Mouse (Mus musculus) right cerebral cortex, postnatal 10 days (tissue): Measurements from ENCODE around the gene Tecta.

Experiments used
- DNase-seq, 2 experiments: peaks; one replicate each; pipeline ENCODE4 v3.0.0; 2021; ENCODE audit warnings: low spot score in 2 of 2

Gene Tecta

DNA sequence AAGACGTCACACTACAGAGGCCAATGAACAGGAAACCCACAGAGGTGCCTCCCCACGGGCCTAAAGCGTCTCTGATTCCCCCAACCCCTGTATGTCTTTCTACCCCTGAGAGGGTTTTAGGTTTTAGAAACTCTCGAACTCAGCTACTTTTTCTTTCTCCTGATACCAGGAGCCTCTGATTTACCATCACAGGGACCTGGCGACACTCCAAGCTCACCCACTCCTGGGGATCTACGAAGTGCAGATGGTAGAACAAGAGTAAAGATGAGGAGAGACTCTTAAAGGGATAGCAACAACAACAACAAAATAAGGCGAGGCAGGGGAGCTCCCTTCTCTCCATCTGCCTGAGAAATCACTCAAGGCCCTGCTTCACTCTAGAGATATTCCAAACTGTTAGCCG lies 12.7 kb downstream of the Tecta start:
- DNase-seq: peak in 1 of 2 experiments; percentile 44

DNA sequence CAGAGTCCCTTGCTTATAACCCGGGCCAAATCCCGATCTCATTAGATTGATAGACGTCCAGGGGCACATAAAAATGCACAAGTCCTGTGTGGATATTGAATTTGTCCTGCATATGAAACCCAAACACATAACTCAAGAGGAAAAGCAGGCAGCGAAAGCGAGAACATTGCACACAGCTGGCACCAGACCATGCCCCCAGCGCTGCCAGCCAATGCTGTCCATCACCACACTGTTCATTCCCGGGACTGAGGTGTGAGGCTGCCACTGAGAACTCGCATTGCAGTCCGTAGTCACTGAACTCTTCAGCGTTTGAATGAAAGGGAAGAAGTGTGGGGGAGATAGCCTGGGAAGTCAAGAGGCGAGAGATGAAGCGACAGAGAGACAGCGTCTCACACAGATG lies 14.1 kb downstream of the Tecta start:
- peak in 1 of 2 experiments; percentile 56 for DNase-seq

DNA sequence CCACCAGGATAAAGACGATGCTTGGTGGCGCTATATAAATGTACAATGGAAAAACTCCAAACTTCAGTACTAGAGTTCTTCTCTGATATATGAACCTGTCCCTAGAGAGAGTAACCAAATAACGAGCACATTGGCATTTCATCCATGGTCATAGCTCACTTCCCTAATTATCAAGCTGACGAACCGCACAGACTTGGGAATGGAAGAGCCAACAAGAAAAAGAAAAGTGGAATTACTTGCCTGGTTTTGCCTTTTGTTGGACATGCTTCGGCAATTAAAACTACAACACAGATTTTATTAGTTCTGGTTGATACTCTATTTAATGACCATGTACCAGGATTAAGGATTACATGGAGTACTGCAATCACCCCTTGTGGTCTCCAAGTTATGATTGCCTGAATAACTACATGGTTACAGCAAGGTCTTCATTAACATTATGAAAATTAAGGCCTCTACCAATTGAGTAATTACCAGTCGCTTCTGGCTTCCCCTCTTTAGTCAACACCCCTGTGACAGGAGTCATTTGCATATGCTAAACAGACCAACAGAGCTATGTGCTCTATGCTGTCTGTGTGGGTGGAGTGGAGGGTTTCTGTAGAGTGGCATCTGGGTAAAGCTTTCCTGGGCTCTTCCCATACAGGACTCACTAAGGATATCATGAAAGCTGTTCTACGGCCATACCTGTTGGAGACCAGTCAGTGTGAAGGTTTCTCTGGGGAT lies 16.9 kb downstream of the Tecta start:
- DNase-seq: no peak

DNA sequence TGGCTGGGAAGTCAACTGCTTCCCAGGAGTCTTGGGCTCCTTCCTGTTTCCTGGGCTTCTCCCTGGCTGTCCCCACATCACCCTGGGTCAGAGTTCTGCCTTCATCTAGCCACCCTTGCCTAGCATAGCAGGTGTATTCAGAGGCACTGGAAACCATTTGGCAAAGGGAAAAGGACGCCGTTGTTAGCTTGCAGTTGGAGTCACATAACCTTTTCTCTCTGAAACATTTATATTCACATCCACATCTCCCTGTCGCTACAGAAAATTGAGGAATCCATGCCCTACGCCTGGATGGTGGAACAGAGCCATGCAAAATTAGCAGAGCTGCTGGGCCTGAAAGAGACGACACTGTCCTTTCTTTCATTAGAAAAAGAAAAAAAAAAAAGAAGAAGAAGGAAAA lies 17.7 kb downstream of the Tecta start:
- peak; percentile 67 to 82 for DNase-seq

DNA sequence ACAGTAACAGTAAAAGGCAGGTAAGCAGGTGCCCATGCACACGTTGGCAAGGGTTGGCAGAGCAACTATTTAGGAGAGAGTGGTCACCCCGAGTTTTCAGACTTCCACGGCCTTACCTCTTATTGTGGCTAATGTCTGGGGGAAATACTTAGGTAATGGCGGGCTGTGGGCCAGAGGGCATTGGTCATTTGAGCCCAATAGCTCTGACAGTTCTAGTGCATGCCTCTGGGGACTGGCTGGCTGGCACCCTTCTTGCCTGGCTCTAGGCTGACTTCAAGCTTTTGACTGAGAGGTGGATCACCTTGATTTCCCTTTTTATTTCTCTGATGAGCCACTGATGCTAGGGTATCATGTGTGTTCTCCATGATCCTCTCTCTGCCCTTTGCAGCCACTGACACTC lies 21.7 kb downstream of the Tecta start:
- no peak for DNase-seq

DNA sequence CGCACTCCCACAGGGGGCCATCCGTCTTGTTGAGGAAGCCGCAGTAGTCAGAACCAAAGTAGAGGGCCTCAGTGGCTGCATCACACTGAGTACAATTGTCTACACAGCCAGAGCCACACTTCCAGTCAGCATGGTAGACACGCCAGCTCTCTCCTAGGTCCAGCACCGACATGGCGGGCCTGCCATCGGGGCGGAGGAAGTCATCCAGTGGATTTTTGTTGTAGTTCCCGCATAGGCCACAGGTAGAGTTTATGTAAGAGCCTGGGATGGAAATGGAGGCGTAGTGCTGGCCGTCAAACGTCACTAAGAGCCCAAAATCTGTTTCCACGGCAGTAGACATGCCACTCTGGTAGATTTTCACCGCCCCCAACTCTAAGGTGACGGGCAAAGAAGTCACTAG lies 22.1 kb downstream of the Tecta start:
- DNase-seq: no peak

DNA sequence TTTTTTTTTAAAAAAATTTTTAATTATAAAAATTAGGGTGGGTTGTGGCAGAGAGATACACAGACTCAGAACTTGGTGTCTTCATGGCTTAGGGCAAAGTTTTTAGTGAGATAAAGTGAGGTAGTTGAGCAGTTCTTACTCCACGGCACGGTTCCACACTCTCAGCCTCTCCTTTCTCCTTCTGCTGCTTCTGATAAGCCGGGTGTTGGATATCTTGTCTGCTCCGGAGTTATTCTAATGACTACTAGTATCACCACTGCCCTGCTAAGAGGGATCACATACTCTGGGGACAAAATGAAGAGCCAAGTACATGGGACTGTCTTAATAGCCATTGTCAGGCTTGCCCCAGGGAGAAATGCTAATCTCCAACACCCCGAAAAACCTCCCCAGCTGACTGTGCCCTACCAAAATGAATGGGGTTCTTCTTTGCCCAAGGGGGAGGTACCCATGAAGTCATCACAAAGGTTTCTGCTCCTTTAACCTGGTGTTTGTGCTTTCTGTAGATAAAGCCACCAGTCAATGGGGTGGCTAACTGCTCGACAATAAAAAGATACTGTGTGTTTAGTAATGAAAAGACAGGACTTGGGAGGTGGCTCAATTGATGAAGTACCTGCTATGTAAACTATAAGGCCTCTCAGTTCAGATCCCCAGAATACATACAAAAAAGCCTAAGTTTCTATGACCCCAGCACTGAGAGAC lies 27.9 kb downstream of the Tecta start:
- no peak for DNase-seq

DNA sequence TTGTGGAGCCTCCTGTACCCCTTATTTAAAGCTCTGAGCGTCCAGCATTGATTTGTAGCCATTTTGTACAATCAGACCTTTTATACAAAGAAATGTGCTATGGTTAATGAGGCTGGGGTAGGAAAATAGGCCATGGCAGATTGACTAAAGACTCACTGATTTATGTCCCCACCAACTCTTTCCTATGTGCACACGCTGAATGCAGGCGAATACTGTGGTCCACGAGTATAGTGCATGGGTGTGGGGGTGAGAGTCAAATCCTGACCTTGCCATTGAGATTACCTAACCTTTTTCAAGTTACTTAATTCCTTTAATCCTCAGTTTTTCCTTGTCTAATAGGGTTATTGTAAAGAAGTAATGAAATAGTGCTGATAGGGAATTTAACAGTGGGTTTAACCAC lies 42.1 kb downstream of the Tecta start:
- DNase-seq: no peak

DNA sequence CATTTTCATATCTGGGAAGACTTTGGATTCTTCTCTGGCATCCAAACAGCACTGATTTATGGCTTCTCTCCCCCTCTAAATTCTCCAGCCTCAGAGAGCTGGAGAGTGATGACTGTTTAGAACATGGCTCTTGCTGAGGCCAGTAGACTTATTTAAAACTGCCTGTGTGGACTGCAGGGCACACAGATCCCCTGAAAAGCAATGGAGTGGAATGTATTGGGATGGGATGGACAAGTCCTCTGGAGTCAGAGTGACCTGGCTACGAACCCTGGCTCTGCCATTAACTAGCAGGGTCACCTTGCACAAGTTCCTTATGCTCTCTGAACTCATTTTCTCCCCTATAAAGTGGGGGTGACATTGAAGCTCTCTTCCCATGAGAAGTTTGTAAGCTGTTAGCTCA lies 44.9 kb downstream of the Tecta start:
- DNase-seq: no peak

DNA sequence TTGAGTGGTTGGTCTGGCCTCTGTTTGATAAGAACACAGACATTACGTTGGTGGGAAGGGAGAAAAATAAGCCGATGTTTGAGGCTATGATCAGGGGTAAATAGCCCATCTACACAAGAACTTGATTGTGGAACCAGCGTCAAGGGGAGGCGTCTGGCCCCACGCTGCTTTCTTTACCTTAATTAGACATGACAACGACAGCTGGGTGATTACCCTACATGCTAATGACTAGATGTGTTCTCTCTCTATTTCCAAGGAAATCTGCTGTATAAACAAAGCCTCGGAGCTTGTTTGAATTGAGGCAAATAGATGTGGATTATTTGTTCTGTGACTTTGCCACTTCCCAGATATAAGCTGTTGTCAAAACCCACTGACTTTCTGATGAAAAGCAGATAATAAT lies 49.9 kb downstream of the Tecta start:
- no peak for DNase-seq

DNA sequence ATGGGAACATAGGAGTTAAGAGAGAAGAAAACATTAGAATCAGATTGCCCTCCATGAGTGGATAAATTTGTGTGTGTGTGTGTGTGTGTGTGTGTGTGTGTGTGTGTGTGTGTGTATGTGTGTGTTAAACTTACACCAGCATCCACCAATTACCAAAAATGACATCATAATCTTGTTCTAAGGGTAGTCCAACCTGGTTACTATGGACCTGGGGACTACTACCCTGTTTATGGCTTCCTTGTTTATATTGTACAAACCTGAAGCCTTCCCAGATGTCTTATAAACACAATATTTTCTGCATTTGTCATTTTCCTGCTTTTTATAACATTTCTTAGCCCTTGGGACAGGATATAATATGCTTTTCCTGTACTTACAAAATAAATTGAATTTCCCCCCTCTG lies 53.4 kb downstream of the Tecta start:
- no peak for DNase-seq

DNA sequence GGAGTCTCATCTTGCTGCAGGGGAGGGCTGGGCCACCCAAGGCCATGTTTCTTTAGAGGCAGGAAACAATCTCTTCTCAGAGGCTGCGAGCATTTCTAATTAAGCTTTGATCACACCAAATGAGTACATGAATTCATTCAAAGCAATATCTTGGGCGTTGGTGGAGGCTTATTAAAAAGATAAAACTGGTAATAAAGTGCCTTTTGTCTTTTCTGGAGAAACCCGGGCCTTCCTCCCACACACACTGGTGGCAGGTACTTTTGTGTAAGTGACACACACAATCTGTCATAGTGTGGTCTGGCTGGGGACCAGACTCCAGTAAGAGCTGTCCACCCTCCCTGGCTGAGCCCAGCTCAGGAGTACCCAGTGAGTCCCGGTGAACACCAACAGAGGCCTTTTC lies 60.6 kb downstream of the Tecta start:
- no peak for DNase-seq

DNA sequence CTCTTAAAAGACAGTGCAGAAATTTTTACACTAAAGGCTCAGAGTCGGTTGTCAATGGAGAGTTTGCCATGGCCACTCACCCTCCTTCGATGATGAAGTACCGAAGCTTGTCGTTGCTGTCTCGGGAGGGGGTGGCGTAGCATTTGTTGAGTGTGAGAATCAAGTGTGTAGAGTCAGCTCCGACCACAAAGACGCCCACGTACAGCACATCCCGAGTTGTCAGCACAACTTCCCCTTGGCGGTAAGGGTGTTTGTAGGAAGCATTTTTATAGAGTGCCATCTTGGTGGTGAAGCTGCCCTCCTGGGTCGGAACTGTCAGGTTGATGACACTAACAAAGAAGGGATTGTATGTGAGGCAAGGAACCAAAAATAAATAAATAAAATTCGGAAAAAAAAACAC lies 62.7 kb downstream of the Tecta start:
- DNase-seq: no peak

DNA sequence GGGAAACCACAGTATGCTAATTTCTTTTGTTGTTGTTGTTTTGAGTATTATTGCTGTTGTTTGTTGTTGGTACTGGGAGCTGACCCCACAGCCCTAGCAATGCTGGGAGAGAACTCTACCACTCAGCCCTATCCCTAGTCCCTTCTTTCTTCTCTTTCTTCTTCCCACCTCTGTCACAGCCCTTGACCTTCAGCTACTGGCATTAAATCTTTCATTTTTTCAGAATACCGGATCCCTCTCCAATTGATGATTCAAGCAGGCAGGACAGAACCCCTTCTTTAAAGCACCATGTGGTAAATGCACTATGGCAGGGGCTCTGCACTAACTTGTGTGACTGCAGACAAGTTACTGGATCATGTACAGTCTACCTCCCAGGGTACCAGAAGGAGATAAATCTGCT lies 63.2 kb downstream of the Tecta start:
- no peak for DNase-seq

DNA sequence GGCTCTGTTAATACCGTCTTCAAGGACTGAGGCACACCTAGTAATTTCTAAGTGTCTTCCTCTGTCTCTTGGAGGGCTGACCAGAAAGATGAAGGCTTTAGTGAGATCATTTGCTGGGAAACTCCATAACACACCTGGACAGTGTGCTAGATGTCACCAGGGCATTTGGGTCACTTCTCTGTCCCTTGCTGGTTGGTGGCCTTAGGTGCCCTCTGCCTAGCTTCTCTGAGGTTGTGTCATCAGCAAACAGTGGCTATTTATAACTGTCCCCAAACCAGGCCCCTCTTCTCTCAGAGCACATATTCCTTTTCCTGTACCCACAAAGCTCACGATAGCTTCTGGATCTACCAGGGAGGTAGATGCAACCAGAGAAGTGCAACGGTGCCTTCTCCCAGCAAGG lies 64.8 kb downstream of the Tecta start:
- no peak for DNase-seq

DNA sequence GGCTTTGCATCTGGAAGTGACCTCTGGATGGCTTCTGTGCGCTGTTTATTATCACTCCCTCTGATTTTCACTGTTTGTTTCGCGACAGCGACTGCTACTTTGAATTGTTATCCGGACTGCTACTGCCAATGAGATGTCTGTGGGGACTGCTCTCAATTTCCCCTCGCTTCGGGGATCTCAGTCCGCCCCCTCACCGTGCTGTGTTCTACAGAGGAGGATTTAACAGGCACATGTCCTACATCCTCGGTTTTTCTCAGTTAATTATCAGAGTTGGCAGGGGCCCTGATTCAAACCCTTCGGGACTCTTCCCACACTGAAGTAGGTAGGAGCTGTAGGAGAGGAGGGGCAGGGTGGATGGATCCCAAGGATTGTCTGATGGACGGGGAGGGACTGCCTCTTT lies 67.0 kb downstream of the Tecta start:
- peak in 1 of 2 experiments; percentile 38 for DNase-seq

DNA sequence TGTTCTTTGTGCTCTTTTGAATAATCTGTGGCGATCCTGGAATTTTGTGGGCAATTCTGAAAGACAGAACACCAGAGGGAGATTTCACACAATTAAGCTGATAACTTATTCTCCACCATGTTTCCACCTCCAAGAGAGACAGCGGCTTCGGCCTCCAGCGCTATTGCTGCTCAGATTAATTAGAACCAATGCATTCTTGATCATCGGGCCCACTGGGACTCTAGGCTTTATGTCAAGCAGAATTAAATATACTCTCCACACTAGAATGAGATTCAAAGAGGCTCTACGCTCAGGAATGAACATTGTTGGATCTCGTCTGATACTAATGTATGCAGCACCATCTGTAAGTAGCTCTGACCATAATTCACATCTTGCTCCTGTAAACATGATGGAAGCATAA lies 68.4 kb downstream of the Tecta start:
- no peak for DNase-seq

DNA sequence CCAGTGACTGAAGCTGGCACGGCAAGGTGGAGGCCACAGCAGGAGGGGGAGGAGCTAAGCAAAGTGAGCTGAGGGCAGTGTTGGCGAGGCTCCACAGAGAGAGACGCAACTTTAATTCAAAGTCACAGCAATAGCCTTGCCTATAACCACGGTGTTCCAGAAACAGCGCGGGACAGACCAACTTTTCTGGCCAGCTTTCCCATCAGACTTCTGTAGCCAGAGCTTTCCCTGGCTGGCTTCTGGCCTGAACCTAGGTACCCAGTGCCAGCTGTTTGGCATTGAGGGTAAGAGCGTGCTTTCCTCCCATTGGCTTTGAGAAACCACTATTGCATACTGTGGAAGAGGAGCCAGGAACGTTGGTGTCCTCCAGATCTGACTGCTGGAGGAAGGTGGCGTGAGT lies 70.0 kb downstream of the Tecta start:
- DNase-seq: peak in 1 of 2 experiments; percentile 53

DNA sequence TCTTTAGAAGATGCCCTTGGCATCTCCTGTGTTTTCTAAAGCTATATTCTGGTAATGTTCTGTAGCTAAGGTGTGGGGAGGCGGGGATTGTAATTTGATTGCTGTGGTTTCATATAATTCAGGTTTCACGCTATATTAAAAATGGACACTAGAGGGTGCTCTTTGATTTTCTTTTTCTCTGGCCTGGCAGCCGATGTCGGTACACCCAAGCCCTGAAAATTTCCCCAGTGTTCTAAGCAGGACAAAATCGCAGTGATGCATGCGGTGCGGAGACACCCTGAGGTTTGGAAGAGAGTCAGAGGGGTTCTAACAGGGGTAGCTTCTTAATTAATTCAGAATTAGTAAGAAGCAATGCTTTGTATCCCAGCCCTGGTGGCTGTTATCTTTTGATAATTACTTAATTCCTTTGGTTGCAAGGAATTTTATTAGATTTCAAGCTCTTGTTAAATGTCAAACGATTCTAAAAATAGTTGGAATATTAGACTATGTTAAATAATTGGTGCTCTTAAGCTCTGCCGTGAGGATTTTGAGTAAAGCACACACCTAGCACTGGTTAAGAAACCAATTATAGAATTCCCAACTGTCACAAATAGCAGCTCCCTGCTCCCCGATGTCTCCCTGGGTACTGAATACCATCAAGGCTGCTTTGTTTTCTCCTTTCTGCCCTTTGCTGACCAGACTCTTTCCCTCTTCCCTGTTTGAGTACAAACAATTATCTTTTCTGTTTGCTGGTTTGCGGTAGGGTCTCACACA lies 72.9 kb downstream of the Tecta start:
- peak; percentile 62 to 68 for DNase-seq

DNA sequence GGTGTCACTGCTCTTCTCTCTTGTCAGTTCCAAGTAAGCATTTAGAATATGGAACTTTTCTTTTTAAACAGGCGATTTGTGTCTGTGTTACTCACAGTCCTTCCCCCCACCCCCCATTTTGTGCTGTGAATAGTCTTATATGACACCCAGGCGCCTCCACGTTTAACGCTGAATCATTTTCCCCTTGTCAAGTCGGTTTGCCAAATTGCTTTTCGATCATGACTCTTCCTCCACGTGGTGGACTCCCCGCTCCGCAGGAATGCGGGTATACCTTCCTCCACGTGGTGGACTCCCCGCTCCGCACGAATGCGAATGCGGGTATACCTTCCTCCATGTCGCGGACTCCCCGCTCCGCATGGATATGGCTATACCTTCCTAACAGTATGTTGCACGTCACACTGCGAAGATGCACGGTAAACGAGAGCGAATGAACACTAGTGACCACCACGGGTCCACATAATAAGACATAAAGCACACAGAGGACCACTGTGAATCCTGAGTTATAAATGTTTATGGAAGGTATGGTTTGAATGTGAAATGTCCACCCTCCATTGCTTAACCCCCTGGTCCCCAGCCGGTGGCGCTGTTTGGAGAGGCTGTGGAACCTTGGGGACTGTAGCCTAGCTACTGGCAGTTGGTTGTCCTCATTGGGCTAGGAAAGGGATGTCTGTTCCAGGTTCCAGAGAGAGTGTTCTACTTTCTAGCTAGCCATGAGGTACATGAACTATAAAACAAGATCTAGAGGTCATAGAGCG lies 74.9 kb downstream of the Tecta start:
- DNase-seq: peak in 1 of 2 experiments; percentile 35

DNA sequence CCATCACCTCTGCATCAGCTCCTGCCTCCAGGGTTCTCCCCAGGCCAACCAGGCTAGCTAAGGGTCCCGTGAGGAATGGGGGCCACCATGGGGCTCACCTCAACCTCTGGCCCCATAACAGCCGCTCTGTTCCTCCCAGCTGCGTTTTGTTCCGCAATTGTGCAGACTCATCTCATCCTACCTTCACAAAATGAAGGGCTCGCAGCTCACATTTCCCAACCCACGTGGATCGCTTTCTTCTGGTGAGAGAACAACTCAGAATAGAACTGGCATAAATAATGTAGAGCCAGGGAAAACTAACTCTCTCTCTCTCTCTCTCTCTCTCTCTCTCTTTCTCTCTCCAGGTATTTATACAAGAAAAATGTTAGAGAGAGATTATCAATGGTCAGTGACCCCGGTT lies 76.5 kb downstream of the Tecta start:
- peak in 1 of 2 experiments; percentile 31 for DNase-seq

DNA sequence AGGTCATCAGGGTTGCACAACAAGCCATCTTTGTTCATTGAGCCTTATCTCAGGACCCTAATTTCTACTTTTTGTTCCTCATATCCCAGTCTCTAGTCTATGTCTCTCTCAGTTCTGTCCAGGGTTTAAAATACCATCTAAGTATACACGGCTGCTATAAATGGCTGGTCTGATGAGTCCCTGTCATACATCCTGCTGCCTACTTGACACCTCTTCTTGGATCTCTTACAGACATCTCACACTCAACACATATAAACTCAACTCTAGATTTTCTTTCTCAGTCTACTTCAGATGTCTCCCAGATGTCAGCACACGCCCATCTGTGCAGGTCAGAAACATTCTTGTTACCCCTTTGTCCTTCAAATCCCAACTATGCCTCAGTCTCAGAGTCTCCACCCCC lies 78.3 kb downstream of the Tecta start:
- DNase-seq: peak in 1 of 2 experiments; percentile 10
